Mouse (Mus musculus): ENCODE measurements around the gene Cd44. TPM values are rescaled to one million over a fixed set of nuclear protein-coding genes. Genes with fewer than 3 reads are reported as not detected.

The Cd44 gene
- polyA plus RNA-seq, 1 experiment from 2014 or later: 3.9 TPM

DNA sequence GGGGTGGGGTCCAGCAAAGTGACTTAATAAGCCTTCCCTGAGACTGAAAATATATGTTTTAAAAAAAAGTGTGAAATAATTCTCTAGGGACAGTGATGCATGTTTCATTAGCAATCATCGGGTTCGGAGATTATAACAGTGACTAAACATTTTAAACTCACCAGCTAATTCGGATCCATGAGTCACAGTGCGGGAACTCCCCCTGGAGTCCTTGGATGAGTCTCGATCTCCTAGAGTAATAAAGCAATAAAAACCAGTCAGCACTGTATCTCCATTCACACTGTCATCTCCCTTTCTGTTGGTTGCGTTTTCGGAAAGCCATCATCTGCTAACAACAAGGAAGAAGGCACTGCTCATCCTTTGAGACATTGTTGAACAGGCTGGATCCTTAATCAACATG lies 73.1 kb downstream of the Cd44 start:
- Histone ChIP-seq H3K4me2 (replicated peaks) (no peak overlapping the region), H3K4me1 (no peaks in the 10 kb centered on the region), H3K27me3 (no peaks in the 10 kb centered on the region), H3K36me3 (no peaks in the 10 kb centered on the region), H3K4me3 (no peak overlapping the region), H3K27ac (no peak overlapping the region), H3K9ac (no peak overlapping the region), H3K9me3 (replicated peaks) (no peaks in the 10 kb centered on the region)
- no peak for ATAC-seq (ENCODE audit: low FRiP score)
- 90% methylated on average over 7 of the region's 7 CpGs for WGBS

- no peak overlapping the region for H3K4me3 ChIP-seq
- H3K9me3 ChIP-seq (replicated peaks): no peaks in the 10 kb centered on the region
- no peak overlapping the region for H3K4me2 ChIP-seq (replicated peaks)
- no peaks in the 10 kb centered on the region for H3K27me3 ChIP-seq
- H3K9ac ChIP-seq: no peak overlapping the region
- H3K4me1 ChIP-seq: no peaks in the 10 kb centered on the region
- no peak overlapping the region for H3K27ac ChIP-seq
- no peak for ATAC-seq (ENCODE audit: low FRiP score)
- no peaks in the 10 kb centered on the region for H3K36me3 ChIP-seq
- WGBS: 75% methylated on average over 1 of the region's 1 CpGs
Observed at GRCm38 (mm10) chr2:102827841-102828240, 73.6 kb downstream of the Cd44 start.

DNA sequence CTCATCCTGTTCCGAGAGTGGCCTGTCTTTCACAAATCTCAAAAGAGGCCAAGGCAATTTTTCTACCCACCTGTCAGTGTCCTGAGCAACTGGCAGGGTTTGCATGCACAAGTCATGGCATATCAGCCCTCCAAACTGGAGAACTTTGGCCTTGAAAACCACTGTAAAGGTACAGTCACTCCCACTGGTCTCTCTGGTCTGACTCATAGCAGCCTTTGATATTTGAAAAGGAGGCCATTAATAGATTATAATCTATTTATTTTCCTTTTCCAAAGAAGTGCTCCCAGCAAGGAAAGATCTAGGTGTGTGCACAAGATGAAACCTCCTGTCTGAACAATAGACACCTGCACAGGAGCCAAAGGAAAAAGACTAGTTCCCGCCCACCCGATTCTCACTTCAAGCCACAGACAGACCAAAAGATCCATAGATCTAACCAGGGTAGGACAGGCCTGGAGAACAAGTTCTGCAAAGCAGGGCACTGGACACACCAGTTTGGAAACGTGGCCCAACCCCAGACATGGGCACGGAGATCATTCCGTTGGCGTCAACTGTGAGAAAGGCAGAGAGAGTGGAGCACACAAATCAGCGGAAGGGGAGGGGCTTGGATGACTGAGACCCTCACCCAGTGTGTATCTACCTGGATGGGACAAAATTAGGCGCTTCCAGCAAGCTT lies 75.4 kb downstream of the Cd44 start:
- Histone ChIP-seq H3K27me3 (no peaks in the 10 kb centered on the region), H3K36me3 (no peaks in the 10 kb centered on the region), H3K4me2 (replicated peaks) (no peak overlapping the region), H3K4me3 (no peak overlapping the region), H3K4me1 (no peaks in the 10 kb centered on the region), H3K27ac (no peak overlapping the region), H3K9ac (no peak overlapping the region), H3K9me3 (replicated peaks) (no peaks in the 10 kb centered on the region)
- ATAC-seq (ENCODE audit: low FRiP score): no peak
- 90% methylated on average over 9 of the region's 9 CpGs for WGBS

- Histone ChIP-seq H3K4me3 (no peak overlapping the region), H3K4me1 (peaks cover 6% of the 10 kb centered on the region), H3K27ac (no peak overlapping the region), H3K9me3 (replicated peaks) (no peaks in the 10 kb centered on the region), H3K27me3 (no peaks in the 10 kb centered on the region), H3K9ac (no peak overlapping the region), H3K4me2 (replicated peaks) (no peak overlapping the region), H3K36me3 (no peaks in the 10 kb centered on the region)
- WGBS: 90% methylated on average over 6 of the region's 6 CpGs
- no peak for ATAC-seq (ENCODE audit: low FRiP score)
Observed at GRCm38 (mm10) chr2:102822036-102822435, 79.4 kb downstream of the Cd44 start.

DNA sequence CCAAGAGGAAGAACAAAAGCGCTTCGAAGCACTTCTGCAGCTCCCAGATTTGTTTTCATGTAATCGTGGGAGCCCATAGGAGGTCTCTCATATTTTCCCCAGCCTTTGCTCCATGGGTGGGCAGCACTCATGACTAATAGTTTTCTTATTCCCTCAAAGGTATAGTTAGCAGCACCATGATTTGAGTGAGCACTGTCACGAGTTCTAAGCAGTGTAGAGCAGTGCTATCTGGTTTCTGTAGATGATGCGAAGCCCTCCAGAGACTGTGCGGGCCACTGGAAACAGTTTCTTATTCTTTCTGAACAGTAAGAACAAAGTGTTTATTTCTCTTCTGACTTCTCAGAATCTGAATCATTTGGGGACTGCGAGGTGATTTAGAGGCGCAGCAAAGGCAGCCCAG lies 80.7 kb downstream of the Cd44 start:
- no peaks in the 10 kb centered on the region for H3K36me3 ChIP-seq
- H3K4me2 ChIP-seq (replicated peaks): no peak overlapping the region
- no peaks in the 10 kb centered on the region for H3K9me3 ChIP-seq (replicated peaks)
- peaks cover 6% of the 10 kb centered on the region for H3K4me1 ChIP-seq
- H3K9ac ChIP-seq: no peak overlapping the region
- no peak overlapping the region for H3K27ac ChIP-seq
- H3K27me3 ChIP-seq: no peaks in the 10 kb centered on the region
- 0 out of 2 replicates have a peak, but pooled peaks have one; percentile 16 for ATAC-seq (ENCODE audit: low FRiP score)
- no peak overlapping the region for H3K4me3 ChIP-seq
- 75% methylated on average over 8 of the region's 8 CpGs for WGBS

- no peaks in the 10 kb centered on the region for H3K9me3 ChIP-seq (replicated peaks)
- H3K4me1 ChIP-seq: peaks cover 6% of the 10 kb centered on the region
- H3K27ac ChIP-seq: no peak overlapping the region
- H3K4me3 ChIP-seq: no peak overlapping the region
- peak; percentile 63; the same call in 1 of the 2 replicates for ATAC-seq (ENCODE audit: low FRiP score)
- 46% methylated on average over 5 of the region's 5 CpGs for WGBS
- no peaks in the 10 kb centered on the region for H3K36me3 ChIP-seq
- H3K27me3 ChIP-seq: no peaks in the 10 kb centered on the region
- no peak overlapping the region for H3K4me2 ChIP-seq (replicated peaks)
- no peak overlapping the region for H3K9ac ChIP-seq
Observed at GRCm38 (mm10) chr2:102820225-102820711, 81.2 kb downstream of the Cd44 start.

DNA sequence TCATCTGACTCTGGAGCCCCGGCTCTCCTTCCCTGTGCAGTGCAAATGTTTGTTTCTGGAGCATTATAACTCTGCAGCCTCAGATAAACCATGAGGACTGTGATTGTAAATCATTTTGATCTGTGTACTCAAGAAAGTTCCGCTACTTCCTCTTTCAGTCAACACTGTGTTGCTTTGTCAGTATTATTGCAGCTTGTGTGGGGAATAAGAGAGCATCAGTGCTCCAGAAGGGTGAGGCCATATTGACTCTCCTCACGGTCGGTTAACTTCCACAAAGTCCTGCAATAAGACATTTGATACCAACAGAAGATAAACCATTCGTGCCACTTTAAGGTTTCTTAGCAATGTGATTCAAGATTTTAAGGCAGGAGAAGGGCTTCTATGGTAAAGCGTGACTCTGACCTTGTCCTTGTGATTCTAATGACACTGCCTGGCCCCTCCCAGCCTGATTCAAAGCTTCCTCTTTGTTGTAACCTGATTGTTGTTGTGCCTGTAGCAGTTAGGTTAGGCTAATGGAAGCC lies 86.1 kb downstream of the Cd44 start:
- Histone ChIP-seq H3K36me3 (no peaks in the 10 kb centered on the region), H3K27me3 (no peaks in the 10 kb centered on the region), H3K27ac (no peak overlapping the region), H3K9ac (no peak overlapping the region), H3K9me3 (replicated peaks) (no peaks in the 10 kb centered on the region), H3K4me1 (peaks cover 4% of the 10 kb centered on the region), H3K4me2 (replicated peaks) (no peak overlapping the region), H3K4me3 (no peak overlapping the region)
- ATAC-seq (ENCODE audit: low FRiP score): no peak
- 79% methylated on average over 6 of the region's 6 CpGs for WGBS

DNA sequence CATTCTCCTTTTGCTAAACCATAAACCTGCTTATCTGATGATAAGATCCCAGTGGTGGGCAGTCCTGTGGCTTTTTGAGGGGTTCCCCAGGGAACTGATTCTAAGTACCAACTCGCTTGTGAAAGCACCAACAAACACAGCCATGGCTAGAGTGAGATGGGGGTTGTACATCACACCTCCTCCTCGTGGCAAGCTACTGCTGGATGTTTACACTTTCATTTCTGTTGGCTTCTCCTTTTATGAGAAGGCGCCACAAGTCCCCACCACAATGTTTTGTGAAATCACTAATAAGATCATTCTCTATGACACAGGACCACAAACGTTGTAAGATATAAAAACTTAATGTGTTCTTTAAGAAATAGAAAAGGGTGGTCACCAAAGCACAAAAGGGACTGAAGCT lies 88.7 kb downstream of the Cd44 start:
- H3K36me3 ChIP-seq: no peaks in the 10 kb centered on the region
- no peak overlapping the region for H3K9ac ChIP-seq
- H3K9me3 ChIP-seq (replicated peaks): no peaks in the 10 kb centered on the region
- H3K27ac ChIP-seq: no peak overlapping the region
- H3K27me3 ChIP-seq: no peaks in the 10 kb centered on the region
- ATAC-seq (ENCODE audit: low FRiP score): no peak
- no peaks in the 10 kb centered on the region for H3K4me1 ChIP-seq
- no peak overlapping the region for H3K4me2 ChIP-seq (replicated peaks)
- H3K4me3 ChIP-seq: no peak overlapping the region
- WGBS: 75% methylated on average over 4 of the region's 4 CpGs

DNA sequence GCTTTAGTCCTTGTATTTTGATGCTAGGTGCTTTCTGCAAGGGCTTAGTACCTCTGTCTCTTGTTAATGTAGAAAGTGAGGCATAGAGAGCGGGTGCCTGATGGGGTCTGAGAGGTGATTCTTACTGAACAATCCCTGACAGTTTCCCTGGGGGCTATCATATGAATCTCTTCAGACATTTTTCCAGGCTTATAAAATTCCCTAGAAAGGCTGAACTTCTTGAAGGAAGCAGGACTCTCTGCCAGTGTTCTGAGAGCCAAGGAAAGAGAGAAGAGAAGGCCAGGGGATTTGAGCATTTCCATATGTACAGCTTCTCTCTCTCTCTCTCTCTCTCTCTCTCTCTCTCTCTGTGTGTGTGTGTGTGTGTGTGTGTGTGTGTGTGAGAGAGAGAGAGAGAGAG lies 92.0 kb downstream of the Cd44 start:
- H3K27ac ChIP-seq: no peak overlapping the region
- no peak overlapping the region for H3K9ac ChIP-seq
- H3K4me2 ChIP-seq (replicated peaks): no peak overlapping the region
- H3K27me3 ChIP-seq: no peaks in the 10 kb centered on the region
- no peaks in the 10 kb centered on the region for H3K36me3 ChIP-seq
- 88% methylated on average over 1 of the region's 1 CpGs for WGBS
- H3K4me1 ChIP-seq: no peaks in the 10 kb centered on the region
- H3K9me3 ChIP-seq (replicated peaks): no peaks in the 10 kb centered on the region
- no peak overlapping the region for H3K4me3 ChIP-seq
- no peak for ATAC-seq (ENCODE audit: low FRiP score)

- 62% methylated on average over 3 of the region's 3 CpGs for WGBS
- Histone ChIP-seq H3K4me2 (replicated peaks) (no peak overlapping the region), H3K4me3 (no peak overlapping the region), H3K9me3 (replicated peaks) (no peaks in the 10 kb centered on the region), H3K27ac (no peak overlapping the region), H3K9ac (no peak overlapping the region), H3K27me3 (no peaks in the 10 kb centered on the region), H3K36me3 (no peaks in the 10 kb centered on the region), H3K4me1 (no peaks in the 10 kb centered on the region)
- no peak for ATAC-seq (ENCODE audit: low FRiP score)
Observed at GRCm38 (mm10) chr2:102807633-102808032, 93.8 kb downstream of the Cd44 start.

GRCm38 (mm10) chr2:102805761-102806496 lies 95.5 kb downstream of the Cd44 start:
- Histone ChIP-seq H3K4me2 (replicated peaks) (no peak overlapping the region), H3K9ac (no peak overlapping the region), H3K27me3 (no peaks in the 10 kb centered on the region), H3K9me3 (replicated peaks) (no peaks in the 10 kb centered on the region), H3K27ac (no peak overlapping the region), H3K4me3 (no peak overlapping the region), H3K4me1 (no peaks in the 10 kb centered on the region), H3K36me3 (no peaks in the 10 kb centered on the region)
- no peak for ATAC-seq (ENCODE audit: low FRiP score)
- 91% methylated on average over 4 of the region's 4 CpGs for WGBS

DNA sequence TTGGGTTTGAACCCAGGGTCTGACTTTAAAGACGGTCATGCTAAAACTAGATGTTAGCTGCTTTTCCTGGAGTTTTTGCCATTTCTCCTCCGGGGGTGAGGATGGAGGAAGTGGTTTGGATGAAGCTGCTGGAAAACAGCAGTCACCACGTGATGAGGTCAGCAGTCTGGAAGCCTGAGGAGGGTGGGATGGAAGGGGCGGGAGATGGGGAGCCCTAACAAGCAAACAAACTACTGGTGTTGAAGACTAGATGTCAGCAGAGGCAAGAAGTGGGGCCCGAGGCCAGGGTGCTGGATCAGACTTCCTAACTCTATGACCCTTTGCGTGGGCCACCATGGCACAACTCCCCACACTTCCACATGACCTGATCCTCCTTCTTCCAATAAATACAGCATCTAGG lies 96.2 kb downstream of the Cd44 start:
- H3K27me3 ChIP-seq: no peaks in the 10 kb centered on the region
- H3K4me3 ChIP-seq: no peak overlapping the region
- H3K27ac ChIP-seq: no peak overlapping the region
- ATAC-seq (ENCODE audit: low FRiP score): no peak
- no peaks in the 10 kb centered on the region for H3K9me3 ChIP-seq (replicated peaks)
- no peak overlapping the region for H3K9ac ChIP-seq
- 78% methylated on average over 6 of the region's 6 CpGs for WGBS
- H3K4me2 ChIP-seq (replicated peaks): no peak overlapping the region
- H3K36me3 ChIP-seq: no peaks in the 10 kb centered on the region
- no peaks in the 10 kb centered on the region for H3K4me1 ChIP-seq

DNA sequence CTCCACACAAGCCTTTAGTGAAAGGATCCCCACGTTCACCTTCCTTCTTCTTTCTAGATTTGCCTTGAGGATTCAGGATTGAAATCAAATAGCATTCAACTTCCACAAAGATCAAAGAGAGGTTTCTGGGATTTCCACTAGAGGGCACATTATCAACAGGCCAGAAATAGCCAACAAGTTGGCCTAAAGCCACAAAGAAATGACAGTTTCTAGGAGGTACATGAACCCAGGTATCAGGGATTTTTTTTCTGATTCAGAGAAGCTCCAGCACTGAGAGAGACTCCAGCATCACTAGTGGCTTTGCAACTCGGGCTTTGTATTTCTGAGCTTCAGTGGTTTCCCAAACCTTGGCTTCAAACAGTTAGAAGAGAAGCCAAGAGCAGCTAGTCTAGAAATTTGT lies 97.4 kb downstream of the Cd44 start:
- Histone ChIP-seq H3K4me3 (no peak overlapping the region), H3K27ac (no peak overlapping the region), H3K4me2 (replicated peaks) (no peak overlapping the region), H3K9ac (no peak overlapping the region), H3K4me1 (no peaks in the 10 kb centered on the region), H3K36me3 (no peaks in the 10 kb centered on the region), H3K9me3 (replicated peaks) (no peaks in the 10 kb centered on the region), H3K27me3 (no peaks in the 10 kb centered on the region)
- ATAC-seq (ENCODE audit: low FRiP score): no peak
- WGBS: 41% methylated on average over 2 of the region's 2 CpGs

All from hindbrain, embryonic 12.5 days (tissue).